Mouse (Mus musculus) testis, adult 2 months (tissue): ENCODE measurements at regions not wholly inside any gene's neighbourhood (a gene's known extent, or its start where the extent isn't known, plus 50 kb on each side); places are given as distances from the start of the nearest gene placed in this dataset.

Source experiments
- CTCF ChIP-seq: fragments of 200-500 bp; IDR thresholded peaks from 2 replicates; pipeline ENCODE4 v1.5.1; 2012; ENCODE audit warnings: low read depth, mild to moderate bottlenecking, inconsistent platforms, low read length, moderate library complexity; ENCODE audit not compliant: control insufficient read depth, insufficient read depth, insufficient replicate concordance
- POLR2A ChIP-seq: fragments of 200-500 bp; IDR thresholded peaks from 2 replicates; pipeline ENCODE4 v1.6.1; 2012; ENCODE audit warnings: low read depth, mild to moderate bottlenecking, inconsistent platforms, low read length, moderate library complexity; ENCODE audit not compliant: control insufficient read depth

GRCm38 (mm10) chr15:5693810-5694209 is 449.8 kb upstream of the Ptger4 start:
- no peak for TF ChIP-seq CTCF
- TF ChIP-seq POLR2A, result no peak
